Mouse (Mus musculus) macrophage (primary cell): Measurements from ENCODE around the gene Tns3. TPM values are rescaled to one million over a fixed set of nuclear protein-coding genes. Genes with fewer than 3 reads are reported as not detected.

Experiments
- H3K27ac ChIP-seq: fragments of 350-480 bp; formaldehyde crosslinking; 2 replicates; pipeline ENCODE4 v1.9.0; 2021
- H3K36me3 ChIP-seq: fragments of 350-480 bp; formaldehyde crosslinking; 2 replicates; pipeline ENCODE4 v1.9.0; 2021; ENCODE audit errors: inconsistent target
- H3K4me3 ChIP-seq: fragments of 350-480 bp; formaldehyde crosslinking; 2 replicates; pipeline ENCODE4 v1.9.0; 2021; ENCODE audit errors: inconsistent target
- H3K79me2 ChIP-seq: fragments of 350-480 bp; formaldehyde crosslinking; 2 replicates; pipeline ENCODE4 v1.9.0; 2021; ENCODE audit errors: inconsistent target
- whole genome bisulfite sequencing: methylation state at CpG from one replicate; pipeline ENCODE4 v1.1.7; 2026; ENCODE audit warnings: inconsistent platforms; ENCODE audit not compliant: missing documents; 5-methylcytosine and 5-hydroxymethylcytosine counted together
- polyA plus RNA-seq: library from polyadenylated mRNA; stranded (reverse); fragments of 250-400 nt; gene quantifications from 3 replicates; pipeline ENCODE4 v1.2.4, GENCODE M21; 2018; ENCODE audit warnings: inconsistent platforms

Gene Tns3
- polyA plus RNA-seq, 1 experiment from 2014 or later = 60.8 TPM

GRCm38 (mm10) chr11:8601411-8601821 is 62.9 kb downstream of the Tns3 start:
- Histone ChIP-seq H3K79me2 (peaks cover 95% of the 10 kb centered on the region), H3K27ac (peak overlapping the region; percentile 88), H3K36me3 (peaks cover 15% of the 10 kb centered on the region; the same call in 1 of the 2 replicates), H3K4me3 (no peak overlapping the region)
- 51% methylated on average over 7 of the region's 7 CpGs for WGBS

- Histone ChIP-seq H3K36me3 (peaks cover 18% of the 10 kb centered on the region; the same call in 1 of the 2 replicates), H3K79me2 (peaks cover 100% of the 10 kb centered on the region), H3K27ac (peak overlapping the region; percentile 90; the same call in 1 of the 2 replicates), H3K4me3 (no peak overlapping the region)
- 95% methylated on average over 5 of the region's 5 CpGs for WGBS
Measured at GRCm38 (mm10) chr11:8595642-8596041, 68.7 kb downstream of the Tns3 start.

GRCm38 (mm10) chr11:8593172-8593571 is 71.2 kb downstream of the Tns3 start:
- peaks cover 3% of the 10 kb centered on the region; the same call in 1 of the 2 replicates for H3K36me3 ChIP-seq
- H3K79me2 ChIP-seq = peaks cover 90% of the 10 kb centered on the region
- H3K27ac ChIP-seq = no peak overlapping the region
- no peak overlapping the region for H3K4me3 ChIP-seq
- WGBS = 44% methylated on average over 3 of the region's 3 CpGs

- WGBS = 97% methylated on average over 5 of the region's 5 CpGs
- Histone ChIP-seq H3K36me3 (peaks cover 1% of the 10 kb centered on the region; the same call in 1 of the 2 replicates), H3K79me2 (peaks cover 90% of the 10 kb centered on the region), H3K27ac (peak overlapping the region; percentile 96), H3K4me3 (no peak overlapping the region)
Measured at GRCm38 (mm10) chr11:8591271-8591670, 73.1 kb downstream of the Tns3 start.

GRCm38 (mm10) chr11:8589226-8589905 is 75.0 kb downstream of the Tns3 start:
- 11% methylated on average over 9 of the region's 9 CpGs for WGBS
- peak overlapping the region; percentile 96 for H3K27ac ChIP-seq
- H3K36me3 ChIP-seq = no peaks in the 10 kb centered on the region
- H3K4me3 ChIP-seq = no peak overlapping the region
- H3K79me2 ChIP-seq = peaks cover 90% of the 10 kb centered on the region

GRCm38 (mm10) chr11:8587941-8588340 is 76.4 kb downstream of the Tns3 start:
- 97% methylated on average over 3 of the region's 3 CpGs for WGBS
- Histone ChIP-seq H3K79me2 (peaks cover 90% of the 10 kb centered on the region), H3K4me3 (no peak overlapping the region), H3K27ac (0 out of 2 replicates have a peak overlapping the region, but pooled peaks have one; percentile 96), H3K36me3 (no peaks in the 10 kb centered on the region)

GRCm38 (mm10) chr11:8586996-8587644 is 77.2 kb downstream of the Tns3 start:
- 89% methylated on average over 10 of the region's 10 CpGs for WGBS
- no peaks in the 10 kb centered on the region for H3K36me3 ChIP-seq
- peaks cover 90% of the 10 kb centered on the region for H3K79me2 ChIP-seq
- no peak overlapping the region for H3K27ac ChIP-seq
- no peak overlapping the region for H3K4me3 ChIP-seq

- Histone ChIP-seq H3K4me3 (no peak overlapping the region), H3K79me2 (peaks cover 90% of the 10 kb centered on the region), H3K36me3 (no peaks in the 10 kb centered on the region; the same call in 1 of the 2 replicates), H3K27ac (peak overlapping the region; percentile 31; the same call in 1 of the 2 replicates)
- 44% methylated on average over 2 of the region's 2 CpGs for WGBS
Measured at GRCm38 (mm10) chr11:8586374-8586773, 78.0 kb downstream of the Tns3 start.

GRCm38 (mm10) chr11:8585686-8586085 is 78.6 kb downstream of the Tns3 start:
- Histone ChIP-seq H3K36me3 (no peaks in the 10 kb centered on the region; the same call in 1 of the 2 replicates), H3K4me3 (no peak overlapping the region), H3K27ac (no peak overlapping the region), H3K79me2 (peaks cover 90% of the 10 kb centered on the region)
- 89% methylated on average over 3 of the region's 3 CpGs for WGBS

- 100% methylated on average over 1 of the region's 1 CpGs for WGBS
- H3K27ac ChIP-seq = peak overlapping the region; percentile 8; the same call in 1 of the 2 replicates
Measured at GRCm38 (mm10) chr11:8584925-8585324, 79.4 kb downstream of the Tns3 start.

GRCm38 (mm10) chr11:8584307-8584706 is 80.0 kb downstream of the Tns3 start:
- H3K36me3 ChIP-seq = no peaks in the 10 kb centered on the region; the same call in 1 of the 2 replicates
- 44% methylated on average over 2 of the region's 2 CpGs for WGBS

More at GRCm38 (mm10) chr11:8584925-8585324, 79.4 kb downstream of the Tns3 start:
- Histone ChIP-seq H3K4me3 (no peak overlapping the region), H3K79me2 (peaks cover 92% of the 10 kb centered on the region), H3K36me3 (no peaks in the 10 kb centered on the region; the same call in 1 of the 2 replicates)

GRCm38 (mm10) chr11:8583137-8583536 is 81.2 kb downstream of the Tns3 start:
- Histone ChIP-seq H3K4me3 (no peak overlapping the region), H3K36me3 (no peaks in the 10 kb centered on the region; the same call in 1 of the 2 replicates), H3K79me2 (peaks cover 100% of the 10 kb centered on the region), H3K27ac (no peak overlapping the region)
- 96% methylated on average over 3 of the region's 3 CpGs for WGBS

More at GRCm38 (mm10) chr11:8584307-8584706, 80.0 kb downstream of the Tns3 start:
- Histone ChIP-seq H3K79me2 (peaks cover 98% of the 10 kb centered on the region), H3K27ac (peak overlapping the region; percentile 19; the same call in 1 of the 2 replicates), H3K4me3 (no peak overlapping the region)

GRCm38 (mm10) chr11:8582101-8582920 is 82.0 kb downstream of the Tns3 start:
- Histone ChIP-seq H3K27ac (no peak overlapping the region), H3K36me3 (peaks cover 3% of the 10 kb centered on the region; the same call in 1 of the 2 replicates), H3K4me3 (no peak overlapping the region), H3K79me2 (peaks cover 100% of the 10 kb centered on the region)
- WGBS = 93% methylated on average over 10 of the region's 10 CpGs

GRCm38 (mm10) chr11:8579789-8580188 is 84.5 kb downstream of the Tns3 start:
- Histone ChIP-seq H3K36me3 (peaks cover 3% of the 10 kb centered on the region; the same call in 1 of the 2 replicates), H3K27ac (peak overlapping the region; percentile 62), H3K79me2 (peaks cover 90% of the 10 kb centered on the region), H3K4me3 (no peak overlapping the region)
- 41% methylated on average over 5 of the region's 5 CpGs for WGBS
